Mouse (Mus musculus): ENCODE results near the gene Fam178b.

DNA sequence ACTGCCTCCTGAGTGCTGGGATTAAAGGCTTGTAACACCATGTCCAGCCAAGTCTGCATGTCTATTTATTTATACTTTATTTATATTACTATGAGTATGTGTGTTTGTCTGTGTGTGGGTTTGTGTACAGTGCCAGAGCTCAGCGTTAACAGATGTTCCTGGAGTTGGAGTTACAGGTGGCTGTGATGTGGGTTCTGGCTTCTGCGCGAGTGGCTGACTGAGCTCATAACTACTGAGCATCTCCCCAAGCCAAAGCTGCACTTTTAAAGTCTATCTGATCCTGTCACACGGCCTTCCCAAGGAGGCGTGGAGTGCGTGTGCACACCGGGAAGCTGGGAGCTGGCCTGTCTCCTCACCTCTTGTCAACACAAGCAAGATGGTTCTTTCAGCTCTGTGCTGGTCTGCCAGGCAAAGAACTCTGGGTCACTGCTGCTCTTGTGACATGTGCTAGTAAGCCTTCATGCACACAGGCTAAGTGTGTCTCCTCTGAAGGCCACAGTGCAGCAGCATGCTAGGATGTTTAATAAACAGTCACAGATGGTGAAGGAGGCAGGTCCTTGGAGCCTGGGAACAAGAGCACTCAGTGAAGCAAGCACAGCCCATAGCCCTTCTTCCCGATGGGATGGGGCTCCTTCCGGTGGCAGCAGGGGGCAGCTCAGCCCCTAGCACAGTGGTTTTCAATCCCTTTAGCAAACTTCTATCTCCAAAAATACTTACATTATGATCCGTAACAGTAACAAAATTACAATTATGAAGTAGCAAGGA is 87.6 kb downstream of the Fam178b start:
- TF ChIP-seq CTCF (IDR thresholded peaks at IDR 0.05; ENCODE audit: insufficient read depth, low read depth, low read length) (no peak), POLR2A (IDR thresholded peaks at IDR 0.05; ENCODE audit: insufficient read depth, low read depth, low read length) (no peak)
